Mouse (Mus musculus): ENCODE results near the gene Vps39.

The Vps39 gene

GRCm38 (mm10) chr2:120352682-120353646, at the start of gene Vps39:
Gene Vps39, minus strand, starts transcription at chr2:120353137.
- in situ Hi-C loops (cut with MboI), result no loop called here

GRCm38 (mm10) chr2:120397951-120398350, 45.0 kb upstream of the Vps39 start:
- in situ Hi-C loops (cut with MboI), result no loop called here

- in situ Hi-C loops (cut with MboI), result no loop called here
Observed at GRCm38 (mm10) chr2:120392406-120392805, 39.5 kb upstream of the Vps39 start.

- in situ Hi-C loops (cut with MboI), result no loop called here
Observed at GRCm38 (mm10) chr2:120390934-120391333, 38.0 kb upstream of the Vps39 start.

- in situ Hi-C loops (cut with MboI), result no loop called here
Observed at GRCm38 (mm10) chr2:120389376-120389775, 36.4 kb upstream of the Vps39 start.

GRCm38 (mm10) chr2:120387291-120387690, 34.4 kb upstream of the Vps39 start:
- in situ Hi-C loops (cut with MboI), result no loop called here

GRCm38 (mm10) chr2:120386264-120386663, 33.3 kb upstream of the Vps39 start:
- in situ Hi-C loops (cut with MboI), result no loop called here

GRCm38 (mm10) chr2:120373858-120374257, 20.9 kb upstream of the Vps39 start:
- in situ Hi-C loops (cut with MboI), result no loop called here

- in situ Hi-C loops (cut with MboI), result no loop called here
Observed at GRCm38 (mm10) chr2:120367416-120368207, 14.7 kb upstream of the Vps39 start.

GRCm38 (mm10) chr2:120366501-120366900, 13.6 kb upstream of the Vps39 start:
- in situ Hi-C loops (cut with MboI), result no loop called here

GRCm38 (mm10) chr2:120360425-120360824, 7.5 kb upstream of the Vps39 start:
- in situ Hi-C loops (cut with MboI), result no loop called here

- in situ Hi-C loops (cut with MboI), result no loop called here
Observed at GRCm38 (mm10) chr2:120351321-120351720, 1.6 kb downstream of the Vps39 start.

- in situ Hi-C loops (cut with MboI), result no loop called here
Observed at GRCm38 (mm10) chr2:120348120-120348519, 4.8 kb downstream of the Vps39 start.

GRCm38 (mm10) chr2:120341741-120342140, 11.2 kb downstream of the Vps39 start:
- in situ Hi-C loops (cut with MboI), result no loop called here

GRCm38 (mm10) chr2:120337886-120338285, 15.1 kb downstream of the Vps39 start:
- in situ Hi-C loops (cut with MboI), result no loop called here

- in situ Hi-C loops (cut with MboI), result no loop called here
Observed at GRCm38 (mm10) chr2:120331575-120331974, 21.4 kb downstream of the Vps39 start.

GRCm38 (mm10) chr2:120315077-120315476, 37.9 kb downstream of the Vps39 start:
- in situ Hi-C loops (cut with MboI), result no loop called here

- in situ Hi-C loops (cut with MboI), result no loop called here
Observed at GRCm38 (mm10) chr2:120314487-120314886, 38.5 kb downstream of the Vps39 start.

- in situ Hi-C loops (cut with MboI), result no loop called here
Observed at GRCm38 (mm10) chr2:120313976-120314375, 39.0 kb downstream of the Vps39 start, which contains the start of gene Pla2g4f. Gene Pla2g4f, minus strand, starts transcription at chr2:120314165.

GRCm38 (mm10) chr2:120312276-120312825, 40.6 kb downstream of the Vps39 start:
- in situ Hi-C loops (cut with MboI), result no loop called here

GRCm38 (mm10) chr2:120304113-120304512, 48.8 kb downstream of the Vps39 start:
- in situ Hi-C loops (cut with MboI), result no loop called here

- in situ Hi-C loops (cut with MboI), result no loop called here
Observed at GRCm38 (mm10) chr2:120301076-120301475, 51.9 kb downstream of the Vps39 start.
